Mouse (Mus musculus) spleen, adult 12 weeks (tissue): Measurements from ENCODE around the gene Vil1.

ENCODE experiments used
- DNase-seq: peaks from one replicate; pipeline ENCODE4 v3.0.0; 2022; ENCODE audit warnings: low spot score

Gene Vil1

GRCm38 (mm10) chr1:74412711-74413110 lies 3.5 kb downstream of the Vil1 start:
- no peak for DNase-seq

GRCm38 (mm10) chr1:74415143-74415542 lies 6.0 kb downstream of the Vil1 start:
- no peak for DNase-seq

- DNase-seq = no peak
Observed at GRCm38 (mm10) chr1:74418747-74419439, 9.7 kb downstream of the Vil1 start.

- DNase-seq = no peak
Observed at GRCm38 (mm10) chr1:74419440-74419794, 10.2 kb downstream of the Vil1 start.

GRCm38 (mm10) chr1:74423147-74423546 lies 14.0 kb downstream of the Vil1 start:
- no peak for DNase-seq

GRCm38 (mm10) chr1:74425845-74426244 lies 16.7 kb downstream of the Vil1 start:
- no peak for DNase-seq

- no peak for DNase-seq
Observed at GRCm38 (mm10) chr1:74433220-74433619, 24.0 kb downstream of the Vil1 start.

GRCm38 (mm10) chr1:74434596-74434995 lies 25.4 kb downstream of the Vil1 start:
- no peak for DNase-seq

GRCm38 (mm10) chr1:74435563-74435962 lies 26.4 kb downstream of the Vil1 start:
- DNase-seq = no peak

- no peak for DNase-seq
Observed at GRCm38 (mm10) chr1:74437702-74438427, 28.7 kb downstream of the Vil1 start.

- DNase-seq = no peak
Observed at GRCm38 (mm10) chr1:74439166-74439876, 30.1 kb downstream of the Vil1 start.

- DNase-seq = no peak
Observed at GRCm38 (mm10) chr1:74444538-74444937, 35.4 kb downstream of the Vil1 start.

GRCm38 (mm10) chr1:74452611-74453045 lies 43.5 kb downstream of the Vil1 start:
- DNase-seq = no peak

GRCm38 (mm10) chr1:74460273-74460672 lies 51.1 kb downstream of the Vil1 start:
- DNase-seq = no peak
